Mouse (Mus musculus) ES-E14 (cell line): ENCODE measurements around the gene Zbed3. TPM values are rescaled to one million over a fixed set of nuclear protein-coding genes. Genes with fewer than 3 reads are reported as not detected.

Experiments used
- DNase-seq: peaks from one replicate; pipeline ENCODE4 v3.0.0-alpha.2; 2013; ENCODE audit warnings: low read depth, low spot score
- H3K27ac ChIP-seq: 2 replicates; pipeline ENCODE4 v1.5.1; 2012; ENCODE audit warnings: low read depth, mild to moderate bottlenecking, low read length, moderate library complexity, mixed read lengths; ENCODE audit not compliant: poor library complexity, insufficient read depth, severe bottlenecking
- H3K36me3 ChIP-seq: 2 replicates; pipeline ENCODE4 v1.6.1; 2012; ENCODE audit warnings: mild to moderate bottlenecking, low read length, moderate library complexity, mixed read lengths; ENCODE audit not compliant: control insufficient read depth, poor library complexity, insufficient read depth, severe bottlenecking
- H3K4me1 ChIP-seq, 2 experiments: fragments of 150-350 bp in 1 of 2; sonication (generic) in 1 of 2; 2 replicates each; pipeline ENCODE4 v1.6.1; 2012; ENCODE audit warnings: low read length in 2 of 2, mild to moderate bottlenecking in 1 of 2, mixed read lengths in 1 of 2; ENCODE audit not compliant: control insufficient read depth in 2 of 2, insufficient read depth in 2 of 2, poor library complexity in 1 of 2
- H3K4me3 ChIP-seq, 2 experiments: fragments of 150-350 bp in 1 of 2; sonication (generic) in 1 of 2; 2 replicates each; pipeline ENCODE4 v1.5.1; 2012; ENCODE audit warnings: low read length in 2 of 2, low read depth in 1 of 2, mild to moderate bottlenecking in 1 of 2, mixed read lengths in 1 of 2; ENCODE audit not compliant: insufficient read depth in 1 of 2, poor library complexity in 1 of 2, severe bottlenecking in 1 of 2
- H3K9ac ChIP-seq: 2 replicates; pipeline ENCODE4 v1.6.1; 2012; ENCODE audit warnings: low read depth, mild to moderate bottlenecking, low read length, mixed read lengths; ENCODE audit not compliant: poor library complexity, insufficient read depth, severe bottlenecking
- H3K9me3 ChIP-seq: fragments of 150-350 bp; sonication (generic); 2 replicates; pipeline ENCODE4 v1.6.1; 2012; ENCODE audit warnings: low read depth, mild to moderate bottlenecking, low read length; ENCODE audit not compliant: control insufficient read depth, insufficient read depth
- CHD2 ChIP-seq: IDR thresholded peaks from 2 replicates; pipeline ENCODE4 v1.6.1; 2014; ENCODE audit warnings: mild to moderate bottlenecking, low read depth, low read length, inconsistent platforms
- HCFC1 ChIP-seq: IDR thresholded peaks from 2 replicates; pipeline ENCODE4 v1.6.1; 2012; ENCODE audit warnings: low read length, inconsistent platforms, borderline replicate concordance; ENCODE audit not compliant: insufficient read depth
- MAFK ChIP-seq: IDR thresholded peaks from 2 replicates; pipeline ENCODE4 v1.6.1; 2014; ENCODE audit warnings: mild to moderate bottlenecking, low read depth, low read length, inconsistent platforms; ENCODE audit not compliant: insufficient read depth
- ZC3H11A ChIP-seq: IDR thresholded peaks from 2 replicates; pipeline ENCODE4 v1.6.1; 2012; ENCODE audit warnings: low read depth, mild to moderate bottlenecking, inconsistent platforms, low read length, borderline replicate concordance
- ZNF384 ChIP-seq: IDR thresholded peaks from 2 replicates; pipeline ENCODE4 v1.6.1; 2012; ENCODE audit warnings: low read depth, low read length, inconsistent platforms
- in situ Hi-C, 2 experiments: fragments of 600-800 bp; cut with MboI; formaldehyde crosslinking; loops; one replicate each; pipeline ENCODE4 v1.15.1; 2025; ENCODE audit warnings: low sequenced_read_pairs in 2 of 2, inconsistent platforms in 1 of 2; ENCODE audit not compliant: unreplicated experiment in 2 of 2
- total RNA-seq: library from RNA; depleted of rRNA; stranded (reverse); fragments of 300-350 nt; gene quantifications from 2 replicates; pipeline ENCODE4 v1.2.3, GENCODE M21; 2012

Gene Zbed3
- total RNA-seq, 1 experiment: 4.7 TPM

DNA sequence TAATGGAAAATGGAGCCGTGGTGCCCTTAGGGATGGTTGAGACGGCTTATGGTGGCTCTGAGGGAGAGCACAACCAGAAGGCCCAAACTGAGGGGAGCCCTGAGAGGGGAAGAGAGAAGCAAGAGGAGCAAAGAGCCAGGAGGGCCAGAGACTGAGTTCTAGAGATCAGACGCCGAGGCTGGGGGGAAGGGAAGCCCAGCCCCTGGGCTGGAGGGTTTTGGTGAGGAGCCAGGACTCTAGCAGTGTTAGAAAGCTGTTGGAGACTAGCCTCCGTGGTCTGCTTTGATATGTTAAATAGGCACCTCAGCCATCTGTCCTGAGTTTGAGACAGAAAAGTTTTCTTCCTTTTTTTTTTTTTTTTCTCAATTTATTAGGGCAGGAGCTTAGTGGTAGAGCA lies 3.9 kb downstream of the Zbed3 start:
- peak overlapping the region; percentile 52 to 90 for H3K4me3 ChIP-seq
- in situ Hi-C loops: no loop called here
- peak; percentile 66 for DNase-seq
- TF ChIP-seq HCFC1 (no peak), ZC3H11A (no peak), ZNF384 (peak; percentile 90)
- no peaks in the 10 kb centered on the region for H3K36me3 ChIP-seq
- no peaks in the 10 kb centered on the region for H3K9me3 ChIP-seq
- peaks cover 8 to 23% of the 10 kb centered on the region in 2 experiments; a peak in 3 of 4 replicates for H3K4me1 ChIP-seq
- peak overlapping the region; percentile 57 for H3K9ac ChIP-seq
- peak overlapping the region; percentile 71 for H3K27ac ChIP-seq

GRCm38 (mm10) chr13:95328767-95329166 lies 5.4 kb downstream of the Zbed3 start:
- no peak overlapping the region for H3K27ac ChIP-seq
- H3K36me3 ChIP-seq: no peaks in the 10 kb centered on the region
- TF ChIP-seq CHD2 (no peak), ZNF384 (no peak), MAFK (no peak), HCFC1 (no peak), ZC3H11A (no peak)
- in situ Hi-C loops: no loop called here
- peaks cover 19 to 28% of the 10 kb centered on the region in 2 experiments for H3K4me1 ChIP-seq
- H3K4me3 ChIP-seq: no peak overlapping the region
- no peak overlapping the region for H3K9ac ChIP-seq
- no peak for DNase-seq
- no peaks in the 10 kb centered on the region for H3K9me3 ChIP-seq

- Histone ChIP-seq H3K4me1 (peaks cover 20 to 28% of the 10 kb centered on the region in 2 experiments), H3K4me3 (peak overlapping the region in 1 of 2 experiments; percentile 27; a peak in 2 of 4 replicates), H3K36me3 (no peaks in the 10 kb centered on the region), H3K27ac (no peak overlapping the region), H3K9me3 (no peaks in the 10 kb centered on the region), H3K9ac (no peak overlapping the region)
- no peak for TF ChIP-seq ZNF384
- no peak for TF ChIP-seq CHD2
- TF ChIP-seq HCFC1: no peak
- TF ChIP-seq ZC3H11A: no peak
- no peak for TF ChIP-seq MAFK
- in situ Hi-C loops: no loop called here
- DNase-seq: no peak
These were observed 7.1 kb downstream of the Zbed3 start for GRCm38 (mm10) chr13:95330507-95330906.

DNA sequence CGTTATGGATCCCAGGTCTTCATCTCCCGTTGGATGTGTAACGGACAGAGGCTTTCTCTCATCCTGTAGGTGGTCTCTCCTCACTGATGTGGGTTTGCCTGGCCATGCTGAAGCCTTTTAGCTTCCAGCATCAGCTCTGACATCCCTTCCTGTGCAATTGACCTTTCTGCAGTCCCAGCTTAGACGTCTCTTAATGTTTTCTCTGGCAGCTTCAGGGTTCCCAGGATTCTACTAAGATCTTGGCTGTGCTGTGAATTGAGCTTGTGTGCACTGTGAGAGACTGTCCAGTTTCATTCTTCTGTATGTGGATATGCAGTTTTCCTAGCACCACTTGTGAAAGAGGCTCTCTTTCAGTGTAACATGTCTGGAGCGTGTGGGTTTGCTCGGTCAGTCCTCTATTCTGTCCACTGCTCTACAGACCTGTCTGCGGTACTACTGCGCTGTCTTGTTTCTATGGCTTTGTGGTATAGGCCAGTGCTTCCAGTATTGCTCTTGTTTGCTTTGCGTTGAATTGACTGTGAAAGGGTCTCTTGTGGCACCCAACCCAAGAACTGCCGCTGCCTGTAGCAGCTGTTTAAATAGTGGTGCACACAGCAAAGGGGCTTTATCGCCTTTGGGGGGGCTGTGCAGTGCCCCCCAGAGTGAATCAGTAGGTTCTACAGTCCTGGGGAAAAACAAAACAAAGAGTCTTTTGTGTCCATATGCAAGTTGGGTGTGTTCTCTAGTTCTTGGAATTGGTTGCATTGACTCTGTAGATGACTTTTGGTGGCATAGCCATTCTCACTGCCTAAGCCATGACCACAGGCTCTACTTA lies 8.9 kb downstream of the Zbed3 start:
- in situ Hi-C loops: no loop called here
- no peak overlapping the region for H3K27ac ChIP-seq

More for the DNA sequence above, 8.9 kb downstream of the Zbed3 start:
- Histone ChIP-seq H3K9ac (no peak overlapping the region), H3K36me3 (no peaks in the 10 kb centered on the region), H3K9me3 (no peaks in the 10 kb centered on the region), H3K4me1 (peaks cover 18 to 24% of the 10 kb centered on the region in 2 experiments), H3K4me3 (no peak overlapping the region)
- TF ChIP-seq MAFK: no peak
- TF ChIP-seq CHD2: no peak
- TF ChIP-seq ZC3H11A: no peak
- TF ChIP-seq HCFC1: no peak
- no peak for TF ChIP-seq ZNF384
- DNase-seq: no peak
